Mouse (Mus musculus) neural tube, embryonic 15.5 days (tissue): ENCODE measurements around the gene Mcpt1. TPM values are rescaled to one million over a fixed set of nuclear protein-coding genes. Genes with fewer than 3 reads are reported as not detected.

Source experiments
- polyA plus RNA-seq: library from polyadenylated mRNA; unstranded; fragments of >200 nt; fragmentation: Nextera tagmentation; extraction: Ambion mirVana; gene quantifications from 2 replicates; pipeline ENCODE4 v1.2.1, GENCODE M21; 2015

Mcpt1 gene
- polyA plus RNA-seq, 1 experiment from 2014 or later, result not detected

Other genes with a start within 250 kb of the Mcpt1 start
- 4.1 and 5.2 TPM in 2 replicates for gene Adcy4, start 233.9 kb upstream of the Mcpt1 start, polyA plus RNA-seq
- gene Ripk3, start 229.1 kb upstream of the Mcpt1 start, polyA plus RNA-seq, result 2.8 and 14.2 TPM in 2 replicates
- 9.8 and 11.5 TPM in 2 replicates for gene Nfatc4, start 194.8 kb upstream of the Mcpt1 start, polyA plus RNA-seq
- gene Nynrin, start 164.0 kb upstream of the Mcpt1 start, polyA plus RNA-seq, result 9.5 and 10.8 TPM in 2 replicates
- 0.45 and 0.58 TPM in 2 replicates for gene Cbln3, start 133.6 kb upstream of the Mcpt1 start, polyA plus RNA-seq
- 11.0 and 11.9 TPM in 2 replicates for gene Khnyn, start 133.0 kb upstream of the Mcpt1 start, polyA plus RNA-seq
- gene Sdr39u1, start 117.7 kb upstream of the Mcpt1 start, polyA plus RNA-seq, result 148 and 166 TPM in 2 replicates
- 1.7 and 3.5 TPM in 2 replicates for gene Cma1, start 73.3 kb upstream of the Mcpt1 start, polyA plus RNA-seq
- not detected in 2 replicates for gene Cma2, start 67.0 kb upstream of the Mcpt1 start, polyA plus RNA-seq
- gene Mcpt9, start 12.5 kb downstream of the Mcpt1 start, polyA plus RNA-seq, result not detected in 2 replicates
- gene Mcpt2, start 24.1 kb downstream of the Mcpt1 start, polyA plus RNA-seq, result not detected in 2 replicates
- gene Mcpt4, start 44.3 kb downstream of the Mcpt1 start, polyA plus RNA-seq, result 0.18 TPM in 1 of 2 replicates, not detected in the other
- 0.37 and 0.47 TPM in 2 replicates for gene Mcpt8, start 67.3 kb downstream of the Mcpt1 start, polyA plus RNA-seq
- gene Ctsg, start 84.6 kb downstream of the Mcpt1 start, polyA plus RNA-seq, result not detected in 2 replicates
- not detected in 2 replicates for gene Gzme, start 102.7 kb downstream of the Mcpt1 start, polyA plus RNA-seq
- not detected in 2 replicates for gene Gzmd, start 114.6 kb downstream of the Mcpt1 start, polyA plus RNA-seq
- not detected in 2 replicates for gene Gzmg, start 141.6 kb downstream of the Mcpt1 start, polyA plus RNA-seq
- not detected in 2 replicates for gene Gzmn, start 156.6 kb downstream of the Mcpt1 start, polyA plus RNA-seq
- gene Gzmf, start 193.4 kb downstream of the Mcpt1 start, polyA plus RNA-seq, result not detected in 2 replicates
- gene Gzmc, start 216.7 kb downstream of the Mcpt1 start, polyA plus RNA-seq, result 0.20 TPM in 1 of 2 replicates, not detected in the other
- 1.7 TPM in 1 of 2 replicates, not detected in the other for gene Gzmb, start 244.3 kb downstream of the Mcpt1 start, polyA plus RNA-seq